Mouse (Mus musculus) liver, embryonic 14.5 days (tissue): ENCODE data around the gene Tnnc2.

Experiments used
- CTCF ChIP-seq: IDR thresholded peaks from 2 replicates; pipeline ENCODE4 v1.5.1; 2016; ENCODE audit warnings: antibody characterized with exemption, low read depth, control low read depth
- EP300 ChIP-seq: IDR thresholded peaks from 2 replicates; pipeline ENCODE4 v1.6.1; 2016; ENCODE audit warnings: antibody characterized with exemption, low read depth

GRCm38 (mm10) chr2:164754800-164755199 is 25.0 kb downstream of the Tnnc2 start:
- TF ChIP-seq EP300 (no peak), CTCF (no peak)
